Mouse (Mus musculus) ES-Bruce4 (cell line): ENCODE measurements around the gene Chtop.
A peak's percentile ranks its signal among the peaks of the same experiment; 100 is the strongest.

Source experiments
- CTCF ChIP-seq: IDR thresholded peaks from one replicate; pipeline ENCODE4 v1.8.1; 2011; ENCODE audit warnings: low read depth, low read length
- EP300 ChIP-seq: IDR thresholded peaks from 2 replicates; pipeline ENCODE4 v1.6.1; 2011; ENCODE audit warnings: low read depth, low read length; ENCODE audit not compliant: insufficient read depth

GRCm38 (mm10) chr3:90512948-90513642, 3.8 kb upstream of the Chtop start:
- TF ChIP-seq CTCF (no peak), EP300 (peak; percentile 68; the same call in 1 of the 2 replicates)
